Mouse (Mus musculus): ENCODE measurements at regions not wholly inside any gene's neighbourhood (a gene's known extent, or its start where the extent isn't known, plus 50 kb on each side); places are given as distances from the start of the nearest gene placed in this dataset.

DNA sequence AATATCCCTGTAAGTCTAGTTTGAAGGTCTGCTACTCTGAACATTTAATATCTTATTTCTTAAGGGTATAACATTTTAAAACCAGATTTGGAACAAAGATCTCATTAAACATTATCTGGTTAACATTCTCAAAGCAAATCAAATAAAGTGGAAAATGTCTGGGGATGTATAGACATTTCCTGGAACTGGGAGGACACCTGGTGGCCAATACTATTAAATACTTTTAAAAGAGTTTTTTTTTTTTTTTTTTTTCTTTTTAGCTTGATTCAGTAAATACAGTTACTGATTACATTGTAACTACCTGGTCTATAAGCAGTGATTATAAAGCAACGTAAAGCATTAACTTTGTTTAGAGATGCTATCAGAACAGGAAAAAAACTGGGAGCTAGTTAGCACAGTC lies 299.6 kb upstream of the Myo3a start:
- no peak for TF ChIP-seq CTCF (IDR thresholded peaks at IDR 0.05; ENCODE audit: low read depth, low read length)
- no peak for TF ChIP-seq POLR2A (IDR thresholded peaks at IDR 0.05; ENCODE audit: extremely low read depth, insufficient read depth, low read length)

All from liver, adult 2 months (tissue).